Mouse (Mus musculus): Measurements from ENCODE around the gene Gata2. TPM values are rescaled to one million over a fixed set of nuclear protein-coding genes. Genes with fewer than 3 reads are reported as not detected.

The Gata2 gene
- polyA plus RNA-seq, 1 experiment from 2014 or later = 14.0 TPM

GRCm38 (mm10) chr6:88196054-88196732, 2.5 kb downstream of the Gata2 start:
- Histone ChIP-seq H3K4me3 (peak overlapping the region; percentile 60), H3K36me3 (no peaks in the 10 kb centered on the region), H3K27ac (peak overlapping the region; percentile 54), H3K27me3 (peaks cover 99% of the 10 kb centered on the region), H3K9me3 (replicated peaks) (no peaks in the 10 kb centered on the region), H3K9ac (peak overlapping the region; percentile 54), H3K4me2 (peak overlapping the region; percentile 83), H3K4me1 (replicated peaks) (peaks cover 47% of the 10 kb centered on the region)
- 10% methylated on average over 33 of the region's 33 CpGs for WGBS
- no peak for ATAC-seq (replicated peaks; ENCODE audit: insufficient number of reproducible peaks, insufficient read depth, low FRiP score, low read depth)

GRCm38 (mm10) chr6:88196733-88197312, 3.1 kb downstream of the Gata2 start:
- Histone ChIP-seq H3K4me3 (peak overlapping the region; percentile 60), H3K9ac (peak overlapping the region; percentile 54), H3K4me1 (replicated peaks) (peaks cover 47% of the 10 kb centered on the region), H3K27me3 (peaks cover 99% of the 10 kb centered on the region), H3K4me2 (peak overlapping the region; percentile 83), H3K27ac (peak overlapping the region; percentile 54), H3K9me3 (replicated peaks) (no peaks in the 10 kb centered on the region), H3K36me3 (no peaks in the 10 kb centered on the region)
- no peak for ATAC-seq (replicated peaks; ENCODE audit: insufficient number of reproducible peaks, insufficient read depth, low FRiP score, low read depth)
- 2% methylated on average over 40 of the region's 44 CpGs for WGBS

DNA sequence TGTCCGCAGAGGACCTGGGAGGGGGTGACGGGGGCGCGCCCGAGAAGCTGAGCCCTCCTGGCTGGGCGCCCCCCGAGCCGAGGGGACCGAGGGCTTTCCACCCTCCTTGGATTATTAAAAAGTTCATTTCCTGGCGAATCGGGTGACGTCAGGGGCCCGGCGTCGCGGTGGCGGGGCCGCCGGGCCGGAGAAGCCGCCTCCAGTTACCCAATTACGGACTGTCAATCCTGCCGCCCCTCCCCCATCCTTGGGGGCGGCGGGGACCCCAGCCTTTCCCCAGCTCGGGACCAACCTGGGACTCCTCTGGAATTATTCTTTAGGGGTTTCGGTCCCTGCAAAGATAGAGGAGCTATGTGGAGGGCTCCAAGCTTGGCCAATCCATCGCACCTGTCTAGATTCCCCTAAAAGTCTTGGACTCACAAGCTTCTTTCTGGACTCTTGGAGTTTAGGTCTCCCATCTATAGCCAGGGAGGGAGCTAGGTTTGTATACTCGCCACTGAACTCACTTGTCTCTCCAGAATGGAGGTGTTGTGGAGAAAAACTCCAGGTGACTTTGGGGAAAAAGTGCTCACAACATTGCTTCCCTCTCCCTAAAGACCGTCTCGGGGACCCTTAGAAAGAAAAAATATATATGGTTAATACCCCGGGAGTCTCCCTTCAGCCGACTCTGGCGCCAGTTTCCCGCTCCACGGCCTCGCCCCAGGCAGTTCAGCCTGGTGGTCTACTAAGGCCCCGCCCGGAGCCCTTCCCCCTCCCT, 3.8 kb downstream of the Gata2 start:
- 1% methylated on average over 33 of the region's 39 CpGs for WGBS

GRCm38 (mm10) chr6:88198070-88198940, 4.6 kb downstream of the Gata2 start:
- Histone ChIP-seq H3K4me1 (replicated peaks) (peaks cover 53% of the 10 kb centered on the region), H3K9me3 (replicated peaks) (no peaks in the 10 kb centered on the region), H3K4me2 (peak overlapping the region; percentile 83), H3K36me3 (no peaks in the 10 kb centered on the region), H3K27ac (peak overlapping the region; percentile 56), H3K27me3 (peaks cover 98% of the 10 kb centered on the region), H3K4me3 (peak overlapping the region; percentile 60), H3K9ac (peak overlapping the region; percentile 56)
- under 1% methylated on average over 55 of the region's 62 CpGs for WGBS
- peak; percentile 75 for ATAC-seq (replicated peaks; ENCODE audit: insufficient number of reproducible peaks, insufficient read depth, low FRiP score, low read depth)

More for the DNA sequence above, 3.8 kb downstream of the Gata2 start:
- peak overlapping the region; percentile 56 for H3K27ac ChIP-seq
- peak overlapping the region; percentile 54 for H3K9ac ChIP-seq
- peaks cover 47% of the 10 kb centered on the region for H3K4me1 ChIP-seq (replicated peaks)
- H3K4me3 ChIP-seq = peak overlapping the region; percentile 60
- peak overlapping the region; percentile 83 for H3K4me2 ChIP-seq
- no peak for ATAC-seq (replicated peaks; ENCODE audit: insufficient number of reproducible peaks, insufficient read depth, low FRiP score, low read depth)
- H3K27me3 ChIP-seq = peaks cover 99% of the 10 kb centered on the region
- no peaks in the 10 kb centered on the region for H3K36me3 ChIP-seq
- no peaks in the 10 kb centered on the region for H3K9me3 ChIP-seq (replicated peaks)

DNA sequence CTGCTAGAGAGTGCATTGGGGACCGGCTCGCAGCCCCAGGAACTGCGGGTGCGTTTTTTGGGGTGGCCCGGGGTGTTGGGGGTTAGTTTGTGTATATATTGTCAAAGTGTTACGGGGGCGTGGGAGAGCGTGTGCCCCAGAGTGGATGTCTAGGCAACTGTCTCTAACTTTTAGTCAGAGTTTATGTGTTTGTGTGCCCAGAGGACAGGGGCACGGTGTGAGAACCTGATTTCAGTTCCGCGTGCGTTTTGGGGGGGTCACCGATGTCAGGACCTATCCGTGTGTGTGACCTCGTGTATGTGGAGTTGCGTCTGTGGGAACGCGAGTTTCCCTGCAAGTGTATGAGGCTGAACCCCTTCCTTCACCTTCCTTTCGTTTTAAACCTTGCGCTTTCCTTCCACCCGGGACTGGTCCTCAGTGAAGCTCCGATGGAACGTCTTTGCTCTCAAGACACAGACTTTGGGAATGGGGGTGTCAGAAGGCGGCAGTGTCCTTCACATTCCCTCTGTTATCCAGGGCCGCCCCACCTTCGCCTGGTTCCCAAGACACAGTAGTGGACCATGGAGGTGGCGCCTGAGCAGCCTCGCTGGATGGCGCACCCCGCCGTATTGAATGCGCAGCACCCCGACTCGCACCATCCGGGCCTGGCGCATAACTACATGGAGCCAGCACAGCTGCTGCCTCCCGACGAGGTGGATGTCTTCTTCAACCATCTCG, 5.5 kb downstream of the Gata2 start:
- Histone ChIP-seq H3K27ac (peak overlapping the region; percentile 42; the same call in 1 of the 2 replicates), H3K9ac (peak overlapping the region; percentile 56), H3K4me2 (peak overlapping the region; percentile 83), H3K4me1 (replicated peaks) (peaks cover 47% of the 10 kb centered on the region), H3K4me3 (peak overlapping the region; percentile 60), H3K36me3 (no peaks in the 10 kb centered on the region), H3K9me3 (replicated peaks) (no peaks in the 10 kb centered on the region), H3K27me3 (peaks cover 98% of the 10 kb centered on the region)
- no peak for ATAC-seq (replicated peaks; ENCODE audit: insufficient number of reproducible peaks, insufficient read depth, low FRiP score, low read depth)
- 1% methylated on average over 39 of the region's 39 CpGs for WGBS

- Histone ChIP-seq H3K4me3 (peak overlapping the region; percentile 60), H3K36me3 (no peaks in the 10 kb centered on the region), H3K4me1 (replicated peaks) (peaks cover 52% of the 10 kb centered on the region), H3K4me2 (peak overlapping the region; percentile 83), H3K9me3 (replicated peaks) (no peaks in the 10 kb centered on the region), H3K27me3 (peaks cover 98% of the 10 kb centered on the region), H3K27ac (no peak overlapping the region), H3K9ac (peak overlapping the region; percentile 56; the same call in 1 of the 2 replicates)
- WGBS = 10% methylated on average over 50 of the region's 50 CpGs
- ATAC-seq (replicated peaks; ENCODE audit: insufficient number of reproducible peaks, insufficient read depth, low FRiP score, low read depth) = no peak
Measured at GRCm38 (mm10) chr6:88199718-88200692, 6.3 kb downstream of the Gata2 start.

- peaks cover 97% of the 10 kb centered on the region for H3K27me3 ChIP-seq
- no peak overlapping the region for H3K9ac ChIP-seq
- peak overlapping the region; percentile 60 for H3K4me3 ChIP-seq
- H3K4me2 ChIP-seq = peak overlapping the region; percentile 83
- no peak overlapping the region for H3K27ac ChIP-seq
- peaks cover 52% of the 10 kb centered on the region for H3K4me1 ChIP-seq (replicated peaks)
- WGBS = 36% methylated on average over 20 of the region's 20 CpGs
- H3K36me3 ChIP-seq = no peaks in the 10 kb centered on the region
- ATAC-seq (replicated peaks; ENCODE audit: insufficient number of reproducible peaks, insufficient read depth, low FRiP score, low read depth) = no peak
- H3K9me3 ChIP-seq (replicated peaks) = no peaks in the 10 kb centered on the region
Measured at GRCm38 (mm10) chr6:88200693-88201609, 7.3 kb downstream of the Gata2 start.

DNA sequence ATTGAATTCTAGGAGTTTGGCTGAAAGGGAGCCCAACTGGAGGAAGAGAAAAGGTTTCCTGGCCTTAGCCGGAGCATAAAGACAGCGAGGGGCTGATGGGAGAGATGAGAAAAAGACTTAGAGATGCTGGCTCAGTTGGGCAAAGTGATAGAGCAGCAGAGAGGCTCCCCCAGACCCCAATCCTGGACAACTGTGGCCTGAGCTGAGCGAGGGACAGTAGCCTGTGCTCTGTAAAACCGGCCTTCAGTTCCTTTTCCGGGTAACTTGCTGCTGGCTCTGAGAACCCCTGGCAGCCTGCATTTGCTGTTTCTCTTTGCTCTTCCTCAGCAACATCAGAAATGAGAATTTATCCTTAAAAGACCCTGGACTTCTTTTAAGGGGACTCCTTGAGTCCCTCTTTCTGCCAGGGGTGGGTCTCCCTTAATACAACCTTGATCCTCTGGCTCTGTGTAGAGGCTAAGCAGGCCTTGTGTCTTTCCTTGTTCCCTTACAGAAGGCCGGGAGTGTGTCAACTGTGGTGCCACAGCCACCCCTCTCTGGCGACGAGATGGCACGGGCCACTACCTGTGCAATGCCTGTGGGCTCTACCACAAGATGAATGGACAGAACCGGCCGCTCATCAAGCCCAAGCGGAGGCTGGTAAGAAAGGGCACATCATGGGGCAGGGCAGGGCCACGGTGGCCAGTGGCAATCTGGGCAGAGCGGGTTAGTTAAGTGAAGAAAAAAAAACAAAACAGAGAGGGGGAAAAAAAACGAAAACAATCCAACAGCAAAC, 8.4 kb downstream of the Gata2 start:
- Histone ChIP-seq H3K27ac (peak overlapping the region; percentile 81), H3K4me1 (replicated peaks) (peaks cover 44% of the 10 kb centered on the region), H3K9ac (peak overlapping the region; percentile 24; the same call in 1 of the 2 replicates), H3K4me2 (peak overlapping the region; percentile 83), H3K9me3 (replicated peaks) (no peaks in the 10 kb centered on the region), H3K36me3 (no peaks in the 10 kb centered on the region), H3K27me3 (peaks cover 97% of the 10 kb centered on the region), H3K4me3 (peak overlapping the region; percentile 16; the same call in 1 of the 2 replicates)
- ATAC-seq (replicated peaks; ENCODE audit: insufficient number of reproducible peaks, insufficient read depth, low FRiP score, low read depth) = no peak
- WGBS = 33% methylated on average over 15 of the region's 15 CpGs

Data from heart, embryonic 15.5 days (tissue).